Mouse (Mus musculus) left cerebral cortex, adult 11 months (tissue): Measurements from ENCODE around the gene Btbd1.

Experiments
- DNase-seq: peaks from one replicate; pipeline ENCODE4 v3.0.0; 2022; ENCODE audit warnings: low spot score

Gene Btbd1

GRCm38 (mm10) chr7:81777667-81778218 is 51.5 kb downstream of the Btbd1 start:
- no peak for DNase-seq

- no peak for DNase-seq
Measured at GRCm38 (mm10) chr7:81775325-81775724, 53.9 kb downstream of the Btbd1 start.

- DNase-seq: no peak
Measured at GRCm38 (mm10) chr7:81772786-81773539, 56.3 kb downstream of the Btbd1 start.

GRCm38 (mm10) chr7:81763110-81763845 is 66.0 kb downstream of the Btbd1 start:
- DNase-seq: no peak

GRCm38 (mm10) chr7:81762180-81763109 is 66.8 kb downstream of the Btbd1 start, which contains the start of gene Ramac:
Ramac (plus strand) TSS chr7:81762925.
- peak; percentile 66 for DNase-seq

- no peak for DNase-seq
Measured at GRCm38 (mm10) chr7:81747956-81748355, 81.3 kb downstream of the Btbd1 start.

- DNase-seq: no peak
Measured at GRCm38 (mm10) chr7:81744145-81744544, 85.1 kb downstream of the Btbd1 start.
